Mouse (Mus musculus): ENCODE measurements around the gene Dnase1.
"Not testable (repeated sequence)": the region's sequence is repeated elsewhere in the genome, so short reads cannot be mapped to it uniquely, and the experiment has no call there.

Gene Dnase1

GRCm38 (mm10) chr16:4044093-4044492 is 7.4 kb downstream of the Dnase1 start:
- no peak for DNase-seq (ENCODE audit: low read depth, low spot score)

- peak; percentile 36 for DNase-seq (ENCODE audit: low read depth, low spot score)
These were observed 8.8 kb downstream of the Dnase1 start for GRCm38 (mm10) chr16:4045524-4045923.

- DNase-seq (ENCODE audit: low read depth, low spot score): no peak
These were observed 15.9 kb downstream of the Dnase1 start for GRCm38 (mm10) chr16:4052601-4053000.

- DNase-seq (ENCODE audit: low read depth, low spot score): no peak
These were observed 17.1 kb downstream of the Dnase1 start for GRCm38 (mm10) chr16:4053811-4054210.

DNA sequence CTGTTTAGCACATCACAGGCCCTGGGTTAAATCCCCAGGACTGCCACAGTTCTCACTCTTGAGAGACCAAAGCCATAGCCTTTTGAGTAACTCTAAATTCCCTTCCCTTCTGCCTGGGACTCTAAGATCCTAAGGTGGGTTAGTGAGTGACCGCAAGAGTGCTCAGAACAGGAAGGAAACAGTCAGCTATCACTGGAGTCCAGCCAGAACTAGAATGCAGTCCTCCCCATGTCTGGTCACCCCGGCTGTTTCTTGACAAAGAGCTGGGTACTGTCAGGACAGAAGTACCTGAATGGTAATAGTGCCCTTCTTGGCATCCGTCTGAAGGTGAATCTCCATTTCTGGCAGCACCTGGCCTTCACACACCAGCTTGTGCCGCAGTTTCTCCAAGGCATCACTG is 28.2 kb downstream of the Dnase1 start:
- no peak for DNase-seq (ENCODE audit: low read depth, low spot score)

DNA sequence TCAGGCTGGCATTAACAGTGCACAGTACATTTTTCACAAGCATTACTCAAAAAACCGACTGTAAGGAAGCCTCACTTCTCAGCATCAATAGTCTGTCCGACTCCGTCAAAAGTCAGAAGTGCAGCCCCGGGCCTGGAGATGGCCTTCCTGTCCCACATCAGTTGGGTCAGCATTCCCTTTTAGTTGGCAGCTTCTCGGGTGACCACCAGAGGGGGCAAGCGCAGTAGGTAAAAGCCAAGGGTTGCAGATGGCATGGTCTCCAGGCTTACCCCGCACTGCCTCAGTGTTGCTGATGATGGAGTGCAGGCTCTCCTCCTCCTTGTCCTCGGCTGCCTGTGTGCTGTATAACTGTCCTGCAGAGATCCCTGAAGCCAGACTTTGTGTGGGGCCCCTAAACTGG is 31.8 kb downstream of the Dnase1 start:
- DNase-seq (ENCODE audit: low read depth, low spot score): peak; percentile 52

DNA sequence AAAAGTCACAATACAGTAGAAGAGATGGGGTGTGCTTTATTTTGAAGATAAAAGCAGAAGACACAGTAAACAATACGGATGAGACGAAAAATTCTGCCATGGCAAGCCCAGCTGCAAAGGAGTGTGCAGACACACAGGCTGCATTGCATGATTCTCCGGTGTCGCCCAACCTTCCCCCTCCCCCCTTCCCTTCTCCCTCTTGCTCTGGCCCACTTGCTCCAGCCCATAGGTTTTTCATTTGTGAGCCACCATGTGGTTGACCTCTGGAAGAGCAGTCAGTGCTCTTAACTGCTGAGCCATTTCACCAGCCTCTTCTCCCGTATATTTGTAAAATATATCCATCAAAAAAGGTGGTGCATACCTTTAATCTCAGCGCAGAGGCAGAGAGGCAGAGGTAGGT is 37.6 kb downstream of the Dnase1 start:
- DNase-seq (ENCODE audit: low read depth, low spot score): no peak

- no peak for DNase-seq (ENCODE audit: low read depth, low spot score)
These were observed 38.1 kb downstream of the Dnase1 start for GRCm38 (mm10) chr16:4074836-4075235.

DNA sequence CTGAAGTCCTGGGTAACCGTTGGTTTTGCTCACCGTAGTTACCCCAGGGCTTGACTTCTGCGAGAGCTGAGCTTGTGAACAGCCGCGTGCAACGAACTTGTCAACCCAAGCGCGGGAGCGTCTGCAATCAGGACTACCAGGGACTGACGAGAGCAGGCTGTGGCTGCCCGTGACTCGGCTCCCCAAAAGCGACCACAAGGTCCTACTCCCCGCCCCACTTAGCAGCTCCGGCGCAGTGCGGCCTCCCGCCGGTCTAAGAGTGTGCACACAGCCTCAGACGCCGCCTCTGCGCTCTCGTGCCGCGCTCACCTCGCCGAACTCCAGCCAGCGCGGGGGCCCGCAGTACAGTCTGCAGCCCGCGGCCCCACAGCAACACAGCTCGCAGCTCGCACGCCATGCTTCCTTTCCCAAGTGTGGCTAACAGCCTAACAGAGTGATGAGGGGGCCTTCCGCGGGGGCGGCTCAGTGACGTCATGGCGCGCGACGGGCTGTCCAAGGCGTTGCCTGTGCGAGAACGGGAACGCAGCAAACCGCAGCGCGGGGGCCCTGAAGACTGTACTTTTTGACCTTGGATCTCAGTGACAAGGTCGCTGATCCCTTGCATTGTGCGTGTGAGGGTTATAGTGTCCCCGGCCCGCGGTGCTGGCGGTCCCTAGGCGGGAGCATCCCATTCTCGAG is 40.8 kb downstream of the Dnase1 start, which contains the start of gene Trap1:
Gene Trap1, minus strand, starts transcription at position 444 of the 678 bp plus-strand sequence.
- peak; percentile 95 for DNase-seq (ENCODE audit: low read depth, low spot score)

DNA sequence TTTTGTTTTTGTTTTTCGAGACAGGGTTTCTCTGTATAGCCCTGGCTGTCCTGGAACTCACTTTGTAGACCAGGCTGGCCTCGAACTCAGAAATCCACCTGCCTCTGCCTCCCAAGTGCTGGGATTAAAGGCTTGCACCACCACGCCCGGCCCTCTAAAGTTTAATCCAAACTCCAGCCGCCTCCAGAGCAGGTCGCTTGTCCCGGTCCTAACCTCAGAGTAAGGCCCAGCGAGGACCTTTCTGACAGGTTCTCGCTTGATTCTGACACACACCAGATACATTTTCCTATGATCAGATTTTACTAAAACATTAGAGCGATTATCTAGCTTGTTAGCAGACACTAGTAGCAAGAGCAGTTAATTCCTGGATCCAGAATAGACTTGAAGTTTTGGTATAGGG is 41.6 kb downstream of the Dnase1 start:
- DNase-seq (ENCODE audit: low read depth, low spot score): not testable (repeated sequence)

- no peak for DNase-seq (ENCODE audit: low read depth, low spot score)
These were observed 42.9 kb downstream of the Dnase1 start for GRCm38 (mm10) chr16:4079656-4080055.

GRCm38 (mm10) chr16:4080419-4080818 is 43.7 kb downstream of the Dnase1 start:
- DNase-seq (ENCODE audit: low read depth, low spot score): not testable (repeated sequence)

DNA sequence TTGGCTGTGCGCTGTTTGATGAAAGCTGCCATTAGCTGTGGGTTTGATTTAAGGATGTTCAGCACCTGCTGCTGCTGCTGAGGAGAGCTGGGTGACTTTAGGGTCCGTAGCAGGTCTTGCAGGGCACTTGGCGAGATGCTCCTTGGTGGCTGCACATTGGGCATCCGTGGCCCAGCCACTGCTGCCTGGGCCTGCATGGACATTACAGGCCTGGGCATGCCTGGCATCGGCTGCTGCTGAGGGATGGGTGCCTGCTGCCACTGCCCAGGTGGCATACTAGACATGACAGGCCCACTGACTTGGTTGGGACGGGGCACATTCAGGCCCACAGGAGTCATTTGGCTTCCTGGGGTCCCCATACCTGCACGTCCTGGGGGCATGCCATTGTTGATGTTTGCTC is 48.3 kb downstream of the Dnase1 start:
- DNase-seq (ENCODE audit: low read depth, low spot score): no peak

GRCm38 (mm10) chr16:4085851-4086387 is 49.2 kb downstream of the Dnase1 start:
- no peak for DNase-seq (ENCODE audit: low read depth, low spot score)

GRCm38 (mm10) chr16:4087214-4087913 is 50.6 kb downstream of the Dnase1 start:
- DNase-seq (ENCODE audit: low read depth, low spot score): no peak

All from brain, adult 2 months (tissue).